Mouse (Mus musculus): Measurements from ENCODE around the gene Tmem235. TPM values are rescaled to one million over a fixed set of nuclear protein-coding genes. Genes with fewer than 3 reads are reported as not detected.
A peak's percentile ranks its signal among the peaks of the same experiment; 100 is the strongest.
"Not testable (repeated sequence)": the region's sequence is repeated elsewhere in the genome, so short reads cannot be mapped to it uniquely, and the experiment has no call there.

Tmem235 gene
- not detected in 2 replicates for polyA plus RNA-seq (2016; fragmentation: Nextera tagmentation; extraction: Ambion mirVana)

GRCm38 (mm10) chr11:117860601-117861000, at the start of gene Tmem235:
Gene Tmem235 (plus strand): TSS chr11:117860752.
- H3K27ac ChIP-seq: no peak within 1 kb of the TSS
- H3K36me3 ChIP-seq: peaks cover 20% of the 10 kb centered on the region
- peak within 1 kb of the TSS; percentile 36 for H3K4me2 ChIP-seq (replicated peaks)
- H3K9ac ChIP-seq: no peak within 1 kb of the TSS
- WGBS: 5% methylated on average over 23 of the region's 23 CpGs
- no peaks in the 10 kb centered on the region for H3K9me3 ChIP-seq
- no peak for ATAC-seq (ENCODE audit: low FRiP score, low read depth)
- H3K4me3 ChIP-seq: no peak within 1 kb of the TSS; the same call in 1 of the 2 replicates
- 0 out of 2 replicates have a peak, but pooled peaks cover 12% of the 10 kb centered on the region for H3K4me1 ChIP-seq
- H3K27me3 ChIP-seq (replicated peaks): peaks cover 30% of the 10 kb centered on the region

DNA sequence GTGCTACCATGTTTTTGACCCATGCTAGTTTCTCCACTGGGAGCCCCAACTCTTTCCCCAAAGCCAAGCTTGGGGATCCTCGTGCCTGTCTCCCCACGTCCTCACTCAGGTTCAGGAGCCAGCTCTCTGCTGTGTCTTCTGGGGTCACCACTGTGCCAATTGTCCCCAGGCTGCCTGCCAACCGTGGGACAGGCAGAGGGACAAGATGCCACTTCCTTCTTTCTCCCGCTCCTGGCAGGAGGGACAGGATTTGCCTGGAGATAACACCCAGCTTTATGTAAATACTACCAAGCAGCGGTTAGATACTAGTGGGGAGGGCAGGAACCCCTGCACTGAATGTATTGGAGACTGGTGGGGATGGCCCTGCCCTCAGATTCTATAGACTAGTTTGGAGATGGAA, 46.7 kb upstream of the Tmem235 start:
- H3K36me3 ChIP-seq: peaks cover 33% of the 10 kb centered on the region
- H3K9ac ChIP-seq: no peak overlapping the region
- peaks cover 9% of the 10 kb centered on the region; the same call in 1 of the 2 replicates for H3K27me3 ChIP-seq (replicated peaks)
- no peak overlapping the region for H3K4me3 ChIP-seq
- H3K4me2 ChIP-seq (replicated peaks): no peak overlapping the region
- WGBS: 86% methylated on average over 5 of the region's 5 CpGs
- H3K27ac ChIP-seq: no peak overlapping the region
- peaks cover 18% of the 10 kb centered on the region for H3K4me1 ChIP-seq
- ATAC-seq (ENCODE audit: low FRiP score, low read depth): no peak
- no peaks in the 10 kb centered on the region for H3K9me3 ChIP-seq

DNA sequence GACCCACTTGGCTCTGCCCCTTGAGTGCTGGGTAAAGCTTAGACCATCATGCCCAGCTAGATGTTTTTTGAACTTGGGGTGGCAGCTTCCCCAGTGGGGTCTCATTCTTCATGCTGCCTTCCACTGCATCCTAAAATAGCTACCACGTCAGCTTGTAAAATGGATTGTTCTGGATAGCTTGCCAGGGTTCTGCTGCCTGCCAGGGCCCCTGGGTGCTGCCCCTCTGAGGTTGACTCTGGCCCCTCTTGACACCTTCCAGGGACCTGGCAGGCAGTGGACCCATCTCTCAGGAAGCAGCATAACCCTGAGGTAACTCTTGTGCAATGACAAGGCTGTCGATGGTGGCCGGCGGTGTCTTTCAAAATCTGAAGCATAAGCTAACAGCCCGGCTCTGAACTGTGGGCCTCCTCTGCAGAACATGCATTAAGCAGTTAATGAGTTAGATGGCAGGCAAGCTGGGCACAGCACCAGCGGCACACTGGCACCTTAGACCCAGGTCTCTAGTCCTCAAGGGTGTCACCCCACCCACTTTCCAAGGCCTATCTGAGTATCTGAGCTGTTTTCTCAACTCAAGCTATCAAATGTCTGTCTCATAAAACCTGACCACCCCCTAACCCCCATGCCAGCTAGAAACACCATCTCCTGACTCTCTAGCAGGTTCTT, 45.7 kb upstream of the Tmem235 start:
- Histone ChIP-seq H3K9ac (no peak overlapping the region), H3K36me3 (peaks cover 33% of the 10 kb centered on the region), H3K4me2 (replicated peaks) (no peak overlapping the region), H3K27ac (no peak overlapping the region), H3K4me1 (peaks cover 21% of the 10 kb centered on the region), H3K4me3 (no peak overlapping the region), H3K27me3 (replicated peaks) (peaks cover 4% of the 10 kb centered on the region; the same call in 1 of the 2 replicates), H3K9me3 (no peaks in the 10 kb centered on the region)
- WGBS: 97% methylated on average over 6 of the region's 6 CpGs
- no peak for ATAC-seq (ENCODE audit: low FRiP score, low read depth)

GRCm38 (mm10) chr11:117815850-117816249, 44.7 kb upstream of the Tmem235 start:
- H3K36me3 ChIP-seq: peaks cover 38% of the 10 kb centered on the region
- WGBS: 87% methylated on average over 9 of the region's 9 CpGs

GRCm38 (mm10) chr11:117816389-117816996, 44.1 kb upstream of the Tmem235 start:
- H3K9ac ChIP-seq: no peak overlapping the region
- H3K36me3 ChIP-seq: peaks cover 43% of the 10 kb centered on the region
- no peaks in the 10 kb centered on the region for H3K9me3 ChIP-seq
- 91% methylated on average over 13 of the region's 13 CpGs for WGBS
- no peak overlapping the region for H3K4me2 ChIP-seq (replicated peaks)
- H3K27ac ChIP-seq: no peak overlapping the region
- H3K4me1 ChIP-seq: peaks cover 9% of the 10 kb centered on the region
- no peaks in the 10 kb centered on the region for H3K27me3 ChIP-seq (replicated peaks)
- ATAC-seq (ENCODE audit: low FRiP score, low read depth): no peak
- H3K4me3 ChIP-seq: no peak overlapping the region

More at GRCm38 (mm10) chr11:117815850-117816249, 44.7 kb upstream of the Tmem235 start:
- H3K27me3 ChIP-seq (replicated peaks); H3K4me2 ChIP-seq (replicated peaks); ATAC-seq (ENCODE audit: low FRiP score, low read depth); H3K9ac ChIP-seq; H3K4me3 ChIP-seq; H3K9me3 ChIP-seq; H3K27ac ChIP-seq: not testable (repeated sequence)
- H3K4me1 ChIP-seq: peaks cover 11% of the 10 kb centered on the region

GRCm38 (mm10) chr11:117819095-117819494, 41.5 kb upstream of the Tmem235 start:
- no peak overlapping the region for H3K9ac ChIP-seq
- ATAC-seq (ENCODE audit: low FRiP score, low read depth): no peak
- WGBS: 70% methylated on average over 8 of the region's 8 CpGs
- H3K4me3 ChIP-seq: no peak overlapping the region
- H3K9me3 ChIP-seq: no peaks in the 10 kb centered on the region
- no peak overlapping the region for H3K4me2 ChIP-seq (replicated peaks)
- H3K27me3 ChIP-seq (replicated peaks): no peaks in the 10 kb centered on the region
- H3K4me1 ChIP-seq: peaks cover 12% of the 10 kb centered on the region
- H3K36me3 ChIP-seq: peaks cover 41% of the 10 kb centered on the region
- H3K27ac ChIP-seq: no peak overlapping the region

- Histone ChIP-seq H3K4me1 (peaks cover 17% of the 10 kb centered on the region), H3K27ac (no peak overlapping the region), H3K4me2 (replicated peaks) (no peak overlapping the region), H3K36me3 (peaks cover 33% of the 10 kb centered on the region), H3K4me3 (no peak overlapping the region), H3K9ac (no peak overlapping the region), H3K27me3 (replicated peaks) (no peaks in the 10 kb centered on the region), H3K9me3 (no peaks in the 10 kb centered on the region)
- 96% methylated on average over 7 of the region's 7 CpGs for WGBS
- ATAC-seq (ENCODE audit: low FRiP score, low read depth): no peak
Measured at GRCm38 (mm10) chr11:117820173-117820572, 40.4 kb upstream of the Tmem235 start.

- ATAC-seq (ENCODE audit: low FRiP score, low read depth): no peak
- WGBS: 92% methylated on average over 9 of the region's 9 CpGs
- peaks cover 25% of the 10 kb centered on the region for H3K36me3 ChIP-seq
- H3K9me3 ChIP-seq: no peaks in the 10 kb centered on the region
- no peak overlapping the region for H3K27ac ChIP-seq
- H3K4me2 ChIP-seq (replicated peaks): no peak overlapping the region
- no peak overlapping the region for H3K4me3 ChIP-seq
- no peaks in the 10 kb centered on the region for H3K27me3 ChIP-seq (replicated peaks)
- no peak overlapping the region for H3K9ac ChIP-seq
- H3K4me1 ChIP-seq: peaks cover 32% of the 10 kb centered on the region
Measured at GRCm38 (mm10) chr11:117821868-117822267, 38.7 kb upstream of the Tmem235 start.

- Histone ChIP-seq H3K27ac (no peak overlapping the region), H3K9ac (no peak overlapping the region), H3K4me3 (no peak overlapping the region), H3K4me1 (peaks cover 40% of the 10 kb centered on the region), H3K9me3 (no peaks in the 10 kb centered on the region), H3K4me2 (replicated peaks) (no peak overlapping the region), H3K36me3 (peaks cover 19% of the 10 kb centered on the region), H3K27me3 (replicated peaks) (no peaks in the 10 kb centered on the region)
- ATAC-seq (ENCODE audit: low FRiP score, low read depth): no peak
- 90% methylated on average over 7 of the region's 7 CpGs for WGBS
Measured at GRCm38 (mm10) chr11:117822728-117823241, 37.8 kb upstream of the Tmem235 start.

GRCm38 (mm10) chr11:117823411-117823810, 37.1 kb upstream of the Tmem235 start:
- no peak for ATAC-seq (ENCODE audit: low FRiP score, low read depth)
- peaks cover 45% of the 10 kb centered on the region for H3K4me1 ChIP-seq
- no peak overlapping the region for H3K27ac ChIP-seq
- H3K4me3 ChIP-seq: no peak overlapping the region
- 93% methylated on average over 6 of the region's 6 CpGs for WGBS
- no peaks in the 10 kb centered on the region for H3K9me3 ChIP-seq
- H3K27me3 ChIP-seq (replicated peaks): no peaks in the 10 kb centered on the region
- H3K36me3 ChIP-seq: peaks cover 19% of the 10 kb centered on the region
- H3K4me2 ChIP-seq (replicated peaks): no peak overlapping the region
- H3K9ac ChIP-seq: no peak overlapping the region

- ATAC-seq (ENCODE audit: low FRiP score, low read depth): peak; percentile 82
- Histone ChIP-seq H3K36me3 (peaks cover 19% of the 10 kb centered on the region), H3K27ac (no peak overlapping the region), H3K9me3 (no peaks in the 10 kb centered on the region), H3K4me1 (peaks cover 40% of the 10 kb centered on the region), H3K4me2 (replicated peaks) (peak overlapping the region; percentile 78), H3K9ac (peak overlapping the region; percentile 14; the same call in 1 of the 2 replicates), H3K4me3 (0 out of 2 replicates have a peak overlapping the region, but pooled peaks have one; percentile 45), H3K27me3 (replicated peaks) (no peaks in the 10 kb centered on the region)
- WGBS: 25% methylated on average over 23 of the region's 23 CpGs
Measured at GRCm38 (mm10) chr11:117824060-117824969, 36.2 kb upstream of the Tmem235 start.

All from neural tube, embryonic 12.5 days (tissue).